Mouse (Mus musculus) T-helper 1 cell (primary cell): ENCODE measurements around the gene Brd7.

Experiments used
- in situ Hi-C: fragments of 300-600 bp; cut with MboI, MseI; formaldehyde crosslinking; loops from one replicate; pipeline ENCODE4 v1.15.1; 2025; ENCODE audit warnings: high pct_unique_total_duplicates

Brd7 gene

DNA sequence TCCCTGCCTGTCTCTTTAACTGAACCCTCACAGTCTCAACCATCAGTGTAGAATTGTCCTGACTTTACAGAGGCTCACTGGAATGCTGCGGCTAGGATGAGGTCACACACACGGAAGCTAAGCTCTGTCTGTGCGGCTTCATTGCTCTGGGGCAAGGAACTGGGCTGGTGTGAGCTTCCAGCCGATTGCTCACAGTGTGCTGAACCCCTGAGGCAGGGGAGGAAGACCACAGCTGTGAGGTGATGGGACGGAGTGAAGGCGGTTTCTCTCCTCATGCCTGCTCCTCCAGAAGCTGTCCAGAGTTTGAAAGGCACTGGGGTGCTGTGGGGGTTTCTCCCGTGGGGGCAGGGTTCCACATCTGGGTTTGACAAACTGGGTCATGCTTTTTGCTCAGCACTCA lies 77.3 kb downstream of the Brd7 start:
- in situ Hi-C loops: no loop called here

DNA sequence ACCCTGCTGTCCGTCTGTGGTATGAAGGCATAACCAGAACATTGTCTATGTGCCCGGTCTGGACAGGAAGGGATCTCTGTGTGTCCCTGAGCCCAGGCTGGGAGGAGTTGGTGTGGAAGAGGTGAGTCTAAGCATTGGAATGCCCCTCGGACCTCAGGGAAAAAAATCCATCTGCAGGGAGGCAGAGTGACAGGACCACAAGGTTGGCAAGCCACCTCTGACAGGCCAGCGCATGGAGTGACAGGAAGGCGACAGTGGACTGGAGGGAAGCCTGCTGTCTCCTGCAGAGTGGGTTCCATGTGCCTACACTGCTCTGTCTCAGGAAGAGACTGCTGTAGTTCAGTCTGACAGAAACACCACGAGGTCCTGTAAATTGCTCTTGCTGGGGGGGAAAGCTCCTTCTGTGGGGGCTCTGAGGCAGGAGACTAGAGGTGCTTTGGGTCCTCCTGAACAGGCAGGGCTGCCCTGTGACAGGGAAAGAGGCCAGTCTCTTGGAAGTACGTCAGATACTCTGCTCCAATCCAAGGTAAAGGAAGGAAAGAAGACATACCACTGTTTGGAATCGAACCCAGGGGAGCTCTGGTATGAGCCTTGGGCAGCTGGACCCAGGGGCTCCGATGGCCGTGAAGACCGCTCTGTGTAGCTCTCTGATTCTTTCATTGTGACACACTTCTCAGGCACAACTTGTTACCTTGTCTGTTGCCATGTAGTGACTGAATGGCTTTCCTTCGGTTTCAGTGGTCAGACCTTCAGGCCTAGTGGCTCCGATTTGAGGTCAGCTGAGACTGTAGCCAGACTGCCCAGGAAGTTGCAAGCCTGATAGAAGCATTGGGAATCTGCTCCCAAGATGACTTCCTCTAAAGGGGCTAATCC lies 78.5 kb downstream of the Brd7 start:
- in situ Hi-C loops: no loop called here

GRCm38 (mm10) chr8:88282684-88283083 lies 79.3 kb downstream of the Brd7 start:
- in situ Hi-C loops: no loop called here
